Mouse (Mus musculus) embryo, embryonic 9.5 days (tissue): Measurements from ENCODE around the gene Uox.
A peak's percentile ranks its signal among the peaks of the same experiment; 100 is the strongest.

ENCODE experiments used
- DNase-seq: peaks from one replicate; pipeline ENCODE4 v3.0.0-alpha.2; 2017; ENCODE audit errors: extremely low spot score

Uox gene

GRCm38 (mm10) chr3:146570148-146570782 is at the start of gene Uox:
TSS of gene Uox (plus strand) at chr3:146570426.
- DNase-seq, result no peak

DNA sequence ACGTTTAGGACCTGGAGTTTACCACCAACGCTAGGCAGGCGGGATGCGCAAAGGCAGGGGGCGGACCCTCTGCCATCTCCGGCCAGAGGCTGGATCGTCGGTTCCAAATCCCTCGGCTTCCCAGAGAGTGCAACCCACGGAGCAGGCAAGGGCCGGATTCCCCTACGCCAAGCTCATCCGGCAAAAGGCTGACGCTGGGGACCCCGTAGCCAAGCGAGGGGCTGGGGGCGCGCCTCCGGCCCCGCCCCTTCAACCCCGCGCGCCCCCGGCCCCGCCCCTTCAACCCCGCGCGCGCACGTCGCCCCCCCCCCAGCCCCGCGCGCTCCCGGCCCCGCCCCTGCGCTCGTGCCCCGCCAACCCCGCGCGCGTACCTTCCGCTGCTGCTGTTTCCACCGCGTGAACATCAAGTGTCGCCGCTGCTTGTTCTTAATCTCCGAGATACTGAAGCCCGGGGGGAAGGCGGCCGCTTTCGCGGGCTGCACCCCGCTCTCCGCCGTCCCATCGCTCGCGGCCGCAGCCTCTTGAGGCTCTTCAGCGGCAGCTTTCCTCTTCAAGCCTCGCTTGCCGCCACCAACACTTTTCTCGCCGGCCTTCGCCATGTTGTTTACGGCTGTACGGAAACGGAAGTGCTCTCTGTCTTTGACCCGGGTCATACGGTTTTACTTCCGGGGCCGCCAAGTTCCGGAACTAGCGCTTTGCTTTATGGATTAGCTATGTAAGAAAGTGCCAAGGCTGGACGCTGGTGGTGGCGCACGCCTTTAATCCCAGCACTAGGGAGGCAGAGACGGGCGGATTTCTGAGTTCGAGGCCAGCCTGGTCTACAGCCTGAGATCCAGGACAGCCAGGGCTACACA is 49.2 kb upstream of the Uox start, which contains the start of gene Rpf1:
Rpf1 (minus strand) TSS at position 632 of the 854 bp plus-strand sequence.
- peak; percentile 90 for DNase-seq

DNA sequence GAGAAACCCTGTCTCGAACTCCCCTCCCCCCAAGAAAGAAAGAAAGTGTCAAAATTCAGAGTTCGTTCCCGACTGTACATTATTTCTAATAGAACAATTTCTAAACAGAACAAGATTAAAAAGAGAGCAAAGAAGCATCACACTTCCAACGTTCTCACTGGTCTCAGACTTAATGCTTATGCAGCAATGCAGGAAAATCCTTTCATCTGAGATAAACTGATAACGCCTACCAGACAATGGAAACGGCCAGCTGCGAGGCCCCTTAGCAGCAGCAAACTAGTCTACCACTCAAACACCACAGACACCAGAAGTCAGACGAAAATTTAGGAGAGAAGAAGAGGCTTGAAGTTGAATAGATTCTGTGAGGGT is 48.6 kb upstream of the Uox start:
- DNase-seq, result no peak

GRCm38 (mm10) chr3:146528335-146528734 is 41.9 kb upstream of the Uox start:
- no peak for DNase-seq

DNA sequence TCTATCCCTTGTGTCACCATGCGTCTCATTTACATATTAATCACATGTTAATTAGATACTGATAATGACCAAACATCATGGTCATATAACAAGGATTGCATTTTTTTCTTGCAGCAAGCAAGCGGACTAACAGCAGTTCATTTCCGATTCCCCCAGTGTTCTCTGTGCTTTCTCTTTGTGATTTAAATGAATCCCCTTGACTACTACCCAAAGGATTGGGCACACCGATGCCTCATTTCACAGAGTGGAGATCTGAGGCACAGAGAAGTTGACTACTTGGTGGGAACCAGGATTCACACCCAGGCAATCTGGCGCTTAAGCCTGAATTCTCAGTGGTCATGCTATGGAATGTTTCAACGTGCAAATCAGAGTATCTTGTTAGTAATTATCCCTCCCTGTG is 35.2 kb upstream of the Uox start:
- DNase-seq, result no peak

DNA sequence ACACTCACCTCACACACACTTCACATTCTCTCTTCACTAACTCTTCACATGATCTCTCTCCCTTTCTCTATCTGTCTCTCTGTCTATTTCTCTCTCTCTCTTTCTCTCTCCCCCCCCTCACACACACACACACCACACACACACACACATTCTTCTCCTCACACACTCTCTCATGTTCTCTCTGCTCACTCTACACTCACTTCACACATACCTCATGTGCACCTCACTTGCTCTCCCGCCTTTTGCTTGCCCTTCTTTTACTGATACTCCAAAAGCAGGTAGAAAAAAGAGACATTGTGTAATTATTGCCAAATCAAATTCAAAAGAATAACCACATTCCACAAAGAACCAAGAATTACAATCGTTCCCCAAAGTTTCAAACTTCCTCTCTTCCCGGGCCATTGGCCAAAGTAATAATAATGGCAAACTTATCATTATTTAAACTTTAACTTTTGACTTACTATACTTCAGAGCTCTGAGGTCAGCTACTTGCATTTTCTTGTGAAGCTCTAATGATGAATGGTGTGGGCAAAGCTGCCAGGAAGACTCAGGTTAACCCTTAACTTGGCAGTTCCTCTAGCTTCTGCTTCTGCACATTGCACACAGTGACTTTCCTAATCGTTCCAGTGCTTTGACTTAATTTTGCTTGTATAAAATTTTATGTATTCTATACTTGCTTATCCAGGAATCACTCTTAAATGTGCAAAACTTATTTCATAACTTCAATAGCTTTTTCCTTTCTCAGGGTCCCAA is 29.5 kb upstream of the Uox start:
- no peak for DNase-seq

DNA sequence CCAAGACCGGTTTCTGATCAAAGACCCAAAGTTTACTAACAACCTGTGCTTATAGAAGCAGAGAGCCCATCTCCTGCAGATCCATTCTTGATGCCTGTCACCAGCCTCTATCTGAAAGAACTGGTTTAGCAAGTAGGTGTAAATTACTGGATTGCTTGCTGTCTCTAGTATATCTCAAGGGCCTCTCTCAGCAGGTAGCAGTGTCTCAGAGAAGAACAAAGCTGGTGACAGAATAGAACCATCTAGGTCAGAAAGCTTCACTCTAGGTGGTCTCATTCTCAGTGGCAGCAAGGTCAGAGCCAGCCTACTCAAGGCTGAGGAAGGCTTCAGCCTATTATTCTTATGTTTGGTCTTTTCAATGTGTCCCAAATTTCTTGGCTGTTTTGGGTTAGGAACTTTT is 26.6 kb upstream of the Uox start:
- DNase-seq, result no peak

GRCm38 (mm10) chr3:146554816-146555215 is 15.4 kb upstream of the Uox start:
- DNase-seq, result no peak

DNA sequence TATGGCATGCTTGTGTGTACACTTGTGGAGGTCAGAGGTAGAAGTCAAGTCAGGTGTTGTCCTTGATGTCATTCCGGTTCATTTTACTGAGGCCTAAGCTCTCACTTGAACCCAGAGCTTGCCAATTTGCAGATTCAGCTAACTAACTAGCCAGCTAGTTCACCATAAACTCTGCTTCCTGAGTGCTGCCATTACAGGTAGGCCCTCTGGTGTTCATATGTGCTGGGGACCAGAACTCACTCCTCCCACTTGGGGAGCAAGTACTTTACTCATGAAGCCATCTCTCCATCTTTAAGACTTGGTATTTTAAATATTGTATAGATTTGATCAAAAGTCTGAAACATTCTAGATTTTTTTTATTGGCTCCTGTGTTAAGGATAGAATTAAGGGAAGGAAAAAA is 13.7 kb upstream of the Uox start:
- DNase-seq, result no peak

DNA sequence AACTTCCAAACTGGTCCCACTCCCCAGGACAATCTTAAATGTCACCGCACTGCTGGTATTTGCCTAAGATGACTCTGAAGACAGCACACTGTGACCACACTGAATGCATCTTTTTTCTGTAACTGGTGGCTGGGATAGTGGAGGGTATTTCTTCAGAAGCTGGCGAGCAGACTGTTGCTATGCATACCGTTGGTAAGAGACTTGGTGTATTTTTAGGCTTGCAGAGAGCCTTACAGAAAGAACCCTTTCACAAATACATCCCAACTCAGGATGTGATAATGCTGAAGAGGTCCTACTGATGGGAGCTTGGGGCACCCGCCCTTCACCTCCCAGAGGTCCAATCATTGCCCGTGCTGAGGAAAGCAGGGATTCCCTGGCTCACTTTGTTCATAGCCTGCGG is 12.7 kb upstream of the Uox start:
- no peak for DNase-seq

GRCm38 (mm10) chr3:146562936-146563335 is 7.3 kb upstream of the Uox start:
- DNase-seq, result no peak

DNA sequence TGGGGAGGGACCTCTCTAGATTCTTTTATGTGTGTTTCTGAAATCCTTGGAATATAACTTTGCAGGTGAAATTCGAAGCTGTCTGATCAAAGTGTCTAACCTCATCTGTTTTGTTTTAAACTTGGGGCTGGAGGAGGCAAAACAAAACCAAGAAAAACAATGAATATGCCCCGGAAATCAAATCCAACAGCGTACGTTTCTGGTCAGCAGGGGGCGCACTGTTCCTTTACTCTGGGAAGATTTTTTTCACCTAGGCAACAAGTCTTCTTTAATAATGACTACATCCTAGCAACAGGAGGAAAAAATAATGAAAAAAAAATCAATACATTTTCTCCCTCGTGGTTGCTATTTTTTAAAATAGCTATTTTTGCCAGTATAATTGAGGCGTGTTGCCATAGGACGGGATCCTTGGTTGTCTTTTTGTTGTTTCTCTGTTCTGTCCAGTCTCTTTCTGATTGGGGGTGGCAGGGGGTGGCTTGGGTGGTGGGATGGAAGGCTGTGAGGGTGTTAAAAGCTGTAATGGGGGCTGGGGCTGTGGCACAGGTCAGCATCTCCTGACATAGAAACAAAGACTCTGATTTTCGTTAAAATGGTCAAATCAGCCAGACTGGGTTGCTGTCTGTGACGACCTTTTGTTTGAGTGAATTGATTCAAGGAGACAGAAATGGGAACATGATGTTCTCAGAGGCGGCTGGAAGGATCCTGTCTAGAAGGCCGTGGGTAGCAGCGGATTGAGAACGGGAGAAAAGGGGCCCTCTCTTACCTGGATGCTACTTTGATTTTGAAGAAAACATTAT is 5.8 kb upstream of the Uox start:
- DNase-seq, result peak; percentile 74

DNA sequence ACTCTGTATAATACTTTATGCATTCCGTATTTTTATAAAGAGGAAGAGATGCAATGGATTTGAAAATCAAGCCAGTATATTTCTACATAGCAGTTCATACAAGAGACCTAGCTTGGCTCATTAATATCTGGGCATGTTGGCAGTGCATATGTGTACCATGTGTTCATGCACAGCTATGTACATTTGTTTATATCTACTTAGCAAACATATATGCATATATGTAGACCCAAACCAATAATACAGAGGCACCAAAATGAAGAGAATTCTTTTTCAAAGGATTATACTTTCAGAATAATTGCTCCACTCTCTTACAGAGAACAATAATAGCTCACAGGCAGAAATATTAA is 5.2 kb upstream of the Uox start:
- DNase-seq, result no peak

DNA sequence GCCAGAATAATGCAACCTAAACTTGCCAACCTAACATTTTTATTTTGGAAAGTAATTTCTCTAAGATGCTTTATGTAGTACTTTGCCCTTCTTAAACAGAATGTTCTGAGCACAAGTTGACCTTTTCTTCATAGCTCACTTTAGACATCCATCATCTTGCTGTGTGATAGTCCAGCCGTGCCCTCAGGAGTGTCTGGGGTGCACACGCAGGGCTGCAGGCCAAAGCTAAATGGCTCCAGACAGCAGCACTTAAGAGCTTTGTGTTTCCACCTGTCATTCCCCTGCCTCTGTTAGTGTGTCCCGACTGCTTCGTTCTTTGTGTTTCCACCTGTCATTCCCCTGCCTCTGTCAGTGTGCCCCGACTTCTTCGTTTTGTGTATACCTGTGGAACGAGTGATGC is 2.9 kb upstream of the Uox start:
- no peak for DNase-seq

- DNase-seq, result no peak
Observed at GRCm38 (mm10) chr3:146567884-146568530, 2.2 kb upstream of the Uox start.

DNA sequence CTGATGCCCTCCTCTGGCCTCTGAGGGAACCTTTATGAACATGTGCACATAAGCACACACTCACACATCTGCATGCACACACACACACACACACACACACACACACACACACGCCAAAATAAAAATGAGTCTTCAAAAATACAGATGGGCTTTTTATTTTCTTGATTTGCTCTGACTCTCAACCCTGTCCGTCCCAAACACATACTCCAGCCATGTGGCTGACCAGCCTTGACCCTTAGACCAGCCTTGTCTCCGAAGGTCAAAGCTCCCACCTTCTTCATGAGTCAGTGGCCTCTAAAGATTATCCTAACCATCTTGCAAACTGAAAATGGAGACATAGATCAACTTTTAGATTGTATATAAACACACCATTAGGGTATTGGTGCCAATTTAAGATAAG is 632 bp upstream of the Uox start:
- no peak for DNase-seq

DNA sequence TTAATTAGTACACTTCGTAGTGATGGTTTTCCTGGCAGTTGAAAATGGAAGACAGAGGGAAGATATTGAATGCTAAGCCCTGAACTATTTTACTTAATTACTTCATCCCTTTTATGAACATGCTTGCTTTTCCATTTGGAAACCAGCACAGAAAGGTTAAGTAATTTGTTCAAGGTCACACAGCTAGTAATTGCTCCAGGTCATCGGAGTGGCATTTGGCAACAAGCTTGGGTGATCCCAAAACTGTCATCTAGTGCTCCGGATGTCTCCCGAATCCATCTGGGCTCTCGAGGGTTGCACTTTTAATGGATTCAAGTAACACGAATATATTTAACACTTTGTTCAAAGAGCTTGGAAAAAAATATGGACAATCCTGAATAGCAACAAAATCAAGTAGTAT is 713 bp downstream of the Uox start:
- no peak for DNase-seq

- no peak for DNase-seq
Observed at GRCm38 (mm10) chr3:146571341-146571740, 1.1 kb downstream of the Uox start.

GRCm38 (mm10) chr3:146577591-146577990 is 7.4 kb downstream of the Uox start:
- no peak for DNase-seq

DNA sequence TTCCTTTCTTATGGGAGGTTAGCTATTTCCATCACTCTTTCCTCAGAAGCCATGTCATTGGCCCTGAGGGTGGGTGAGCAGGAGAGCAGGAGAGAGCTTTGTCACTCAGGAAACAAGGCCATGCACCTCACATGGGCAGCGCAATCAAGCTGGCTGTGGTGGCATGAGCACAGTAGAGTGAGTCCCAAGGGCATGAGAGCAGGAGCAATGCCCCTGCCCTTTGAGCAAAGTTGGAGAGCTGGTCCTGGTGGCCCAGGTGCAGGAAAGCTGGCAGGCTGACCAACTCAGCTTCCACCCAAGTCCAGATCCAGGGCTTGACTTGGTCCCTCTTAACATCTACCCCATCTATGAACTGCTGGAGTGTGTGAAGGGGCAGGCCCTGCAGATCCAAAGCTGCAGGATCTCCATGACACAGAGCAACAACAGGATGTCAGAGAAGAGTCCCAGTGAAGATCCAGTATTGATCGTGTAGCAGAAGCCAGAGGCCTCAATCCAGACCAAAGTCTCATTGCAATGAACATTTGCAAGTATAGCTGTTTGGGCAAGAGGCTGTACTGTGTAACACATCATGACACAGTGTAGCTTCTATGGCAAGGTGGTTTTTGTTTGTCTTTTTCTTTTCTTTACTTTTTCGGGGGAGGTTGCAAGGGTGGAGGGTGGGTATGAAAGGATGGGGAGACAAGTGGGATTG is 10.0 kb downstream of the Uox start:
- DNase-seq, result no peak

DNA sequence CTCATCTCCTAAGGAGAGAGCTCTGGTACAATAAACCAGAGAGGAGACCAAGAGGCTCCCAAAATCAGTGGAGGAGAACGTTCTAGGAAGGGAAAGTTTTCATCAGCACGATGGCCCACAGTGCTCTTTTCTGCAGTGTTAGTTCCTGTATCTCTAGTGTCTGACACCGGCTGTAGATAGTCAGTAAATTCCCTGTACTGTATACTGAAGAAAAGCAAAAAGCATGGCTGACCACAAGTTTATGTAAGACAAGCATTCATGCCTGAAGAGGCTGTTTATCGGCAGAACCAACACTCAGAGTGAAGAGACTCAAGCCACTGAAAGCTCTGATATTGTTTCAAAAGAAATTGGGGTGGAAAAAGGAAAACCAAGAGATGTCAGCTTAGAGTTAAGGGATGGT is 13.3 kb downstream of the Uox start:
- no peak for DNase-seq
